Comparison of ENCODE assay signal across 14 mouse cellular contexts in genomic region chr14:121153260-121153659, GRCm38 (mm10).
DNase-seq lines count a peak whose midpoint lies in the region; ATAC-seq and TF ChIP-seq lines count a peak whose summit lies in the region.
"Had no signal": no experiment of that assay in that cellular context is flagged by ENCODE, and none has a peak within 500 bp of the region (broad histone marks: within the 10 kb centered on the region; RNA-seq: fewer than 3 reads in every experiment).

No protein-coding gene starts in this region.

- no peak overlapping the region for H3K4me2 ChIP-seq in forebrain, embryonic 16.5 days (ENCODE audit: low read length)
- no peak overlapping the region for H3K4me2 ChIP-seq in midbrain, embryonic 12.5 days (replicated peaks)
- H3K4me2 ChIP-seq: embryonic facial prominence, embryonic 12.5 days; heart, embryonic 11.5 days; liver, embryonic 15.5 days had no signal

- H3K4me3 ChIP-seq in forebrain, embryonic 16.5 days (replicated peaks; ENCODE audit: low read length), result no peak overlapping the region
- no peak overlapping the region for H3K4me3 ChIP-seq in midbrain, embryonic 12.5 days
- H3K4me3 ChIP-seq: embryonic facial prominence, embryonic 12.5 days; liver, embryonic 15.5 days had no signal

- H3K27me3 ChIP-seq in forebrain, embryonic 16.5 days (replicated peaks; ENCODE audit: control insufficient read depth, insufficient read depth, low read length), result no peaks in the 10 kb centered on the region
- peaks cover 7% of the 10 kb centered on the region; the same call in 1 of the 2 replicates for H3K27me3 ChIP-seq in midbrain, embryonic 12.5 days
- H3K27me3 ChIP-seq: embryonic facial prominence, embryonic 12.5 days; liver, embryonic 15.5 days had no signal

- WGBS in forebrain, embryonic 16.5 days, result 20% methylated on average over 7 of the region's 7 CpGs
- 29% methylated on average over 7 of the region's 7 CpGs for WGBS in midbrain, embryonic 12.5 days

- 0 out of 2 replicates have a peak overlapping the region, but pooled peaks have one; percentile 16 for H3K27ac ChIP-seq in forebrain, embryonic 16.5 days (ENCODE audit: low read length)
- peak overlapping the region; percentile 16; the same call in 1 of the 2 replicates for H3K27ac ChIP-seq in midbrain, embryonic 12.5 days (replicated peaks)
- H3K27ac ChIP-seq: embryonic facial prominence, embryonic 12.5 days; liver, embryonic 15.5 days had no signal

- H3K36me3 ChIP-seq in forebrain, embryonic 16.5 days (ENCODE audit: control insufficient read depth, insufficient read depth), result no peaks in the 10 kb centered on the region
- H3K36me3 ChIP-seq in midbrain, embryonic 12.5 days, result no peaks in the 10 kb centered on the region
- H3K36me3 ChIP-seq: embryonic facial prominence, embryonic 12.5 days; liver, embryonic 15.5 days had no signal

- no peak for TF ChIP-seq CTCF in brain, embryonic 14.5 days (IDR thresholded peaks at IDR 0.05; ENCODE audit: borderline replicate concordance, extremely low read depth, insufficient read depth, insufficient read length)

- H3K9me3 ChIP-seq in forebrain, embryonic 16.5 days (ENCODE audit: control insufficient read depth, low read length), result no peaks in the 10 kb centered on the region
- H3K9me3 ChIP-seq in midbrain, embryonic 12.5 days, result no peaks in the 10 kb centered on the region
- H3K9me3 ChIP-seq: liver, embryonic 15.5 days had no signal

- no peak overlapping the region for H3K9ac ChIP-seq in forebrain, embryonic 16.5 days (replicated peaks; ENCODE audit: low read depth, low read length)
- no peak overlapping the region for H3K9ac ChIP-seq in midbrain, embryonic 12.5 days (replicated peaks)
- H3K9ac ChIP-seq: embryonic facial prominence, embryonic 12.5 days; liver, embryonic 15.5 days had no signal

- ATAC-seq in forebrain, embryonic 16.5 days, result no peak
- peak; percentile 61 for ATAC-seq in midbrain, embryonic 12.5 days (ENCODE audit: low FRiP score, low read depth)
- ATAC-seq in cerebellum, adult (ENCODE audit: insufficient number of reproducible peaks, low FRiP score, low TSS enrichment), result no peak
- ATAC-seq: inflammation-experienced regulatory T-cells, adult 6 months had no signal

- TF ChIP-seq POLR2A in brain, embryonic 14.5 days (IDR thresholded peaks at IDR 0.05; ENCODE audit: borderline replicate concordance, extremely low read depth, insufficient read depth, insufficient read length, poor library complexity, severe bottlenecking), result no peak

- peaks cover 30% of the 10 kb centered on the region for H3K4me1 ChIP-seq in forebrain, embryonic 16.5 days (replicated peaks; ENCODE audit: control insufficient read depth, insufficient read depth, low read length)
- peaks cover 34% of the 10 kb centered on the region for H3K4me1 ChIP-seq in midbrain, embryonic 12.5 days

- peak; percentile 50 for DNase-seq in kidney, adult 9 months
- DNase-seq in kidney, postnatal 14 days, result no peak
- peak; percentile 79 for DNase-seq in brain, embryonic 14.5 days (ENCODE audit: low read depth)
- DNase-seq in thymus, postnatal 10 days (ENCODE audit: low spot score in 2 of 2), result no peak
- no peak for DNase-seq in ovary, postnatal 10 days (ENCODE audit: low spot score)
- DNase-seq: adrenal gland, adult 8-10 months; cerebellum, adult 11 months had no signal

Comparison
In these comparisons a context has a peak if more than half of its experiments do, and no peak if none do; other contexts are left out.
1. DNase-seq: peak in kidney, adult 9 months (single experiment) and brain, embryonic 14.5 days (single experiment); none in kidney, postnatal 14 days (single experiment), thymus, postnatal 10 days (0 of 2) and ovary, postnatal 10 days (single experiment).